Mouse (Mus musculus) MEL (cell line): ENCODE measurements around the gene Hspe1. TPM values are rescaled to one million over a fixed set of nuclear protein-coding genes. Genes with fewer than 3 reads are reported as not detected.
A peak's percentile ranks its signal among the peaks of the same experiment; 100 is the strongest.
"Not testable (repeated sequence)": the region's sequence is repeated elsewhere in the genome, so short reads cannot be mapped to it uniquely, and the experiment has no call there.

Source experiments
- DNase-seq: peaks from one replicate; pipeline ENCODE4 v3.0.0; 2011; ENCODE audit warnings: low read depth, low spot score
- H3K27ac ChIP-seq: 2 replicates; pipeline ENCODE4 v1.5.1; 2012; ENCODE audit warnings: low read depth, mild to moderate bottlenecking, control low read depth, low read length, moderate library complexity; ENCODE audit not compliant: control insufficient read depth
- H3K27me3 ChIP-seq, 2 experiments: fragments of 150-350 bp in 1 of 2; sonication (generic) in 1 of 2; 2 replicates each; pipeline ENCODE4 v1.6.1; 2012; ENCODE audit warnings: low read length in 2 of 2, mild to moderate bottlenecking in 2 of 2, improper control_type of control experiment in 1 of 2, moderate library complexity in 1 of 2; ENCODE audit not compliant: insufficient read depth in 2 of 2, control insufficient read depth in 1 of 2
- H3K36me3 ChIP-seq, 2 experiments: 2 replicates each; pipeline ENCODE4 v1.6.1; 2012 to 2014; ENCODE audit warnings: low read length in 2 of 2, improper control_type of control experiment in 1 of 2, inconsistent platforms in 1 of 2, mild to moderate bottlenecking in 1 of 2; ENCODE audit not compliant: insufficient read depth in 2 of 2, control insufficient read depth in 1 of 2
- H3K4me1 ChIP-seq, 2 experiments: fragments of 150-350 bp in 1 of 2; sonication (generic) in 1 of 2; 2 replicates each; pipeline ENCODE4 v1.6.1; 2012; ENCODE audit warnings: low read length in 2 of 2, improper control_type of control experiment in 1 of 2, mild to moderate bottlenecking in 1 of 2; ENCODE audit not compliant: insufficient read depth in 2 of 2, control insufficient read depth in 1 of 2
- H3K4me3 ChIP-seq, 2 experiments: fragments of 150-350 bp in 1 of 2; sonication (generic) in 1 of 2; 2 replicates each; pipeline ENCODE4 v1.5.1; 2012; ENCODE audit warnings: low read depth in 2 of 2, low read length in 2 of 2, mild to moderate bottlenecking in 2 of 2, moderate library complexity in 2 of 2, control low read depth in 1 of 2, improper control_type of control experiment in 1 of 2; ENCODE audit not compliant: control insufficient read depth in 1 of 2, insufficient read depth in 1 of 2
- H3K79me2 ChIP-seq: 2 replicates; pipeline ENCODE4 v1.6.1; 2012; ENCODE audit warnings: mild to moderate bottlenecking, low read length, moderate library complexity; ENCODE audit not compliant: control insufficient read depth, poor library complexity, insufficient read depth
- H3K9ac ChIP-seq: 2 replicates; pipeline ENCODE4 v1.6.1; 2012; ENCODE audit warnings: low read depth, mild to moderate bottlenecking, control low read depth, low read length, moderate library complexity; ENCODE audit not compliant: control insufficient read depth, poor library complexity, severe bottlenecking
- H3K9me3 ChIP-seq: fragments of 150-350 bp; sonication (generic); replicated peaks from 2 replicates; pipeline ENCODE4 v1.6.1; 2012; ENCODE audit warnings: mild to moderate bottlenecking, low read length, improper control_type of control experiment, moderate library complexity; ENCODE audit not compliant: insufficient read depth
- BHLHE40 ChIP-seq: IDR thresholded peaks from 2 replicates; pipeline ENCODE4 v1.6.1; 2012; ENCODE audit warnings: low read depth, mild to moderate bottlenecking, inconsistent platforms, low read length, improper control_type of control experiment, borderline replicate concordance
- CHD2 ChIP-seq: IDR thresholded peaks from 2 replicates; pipeline ENCODE4 v1.6.1; 2011; ENCODE audit warnings: low read length, improper control_type of control experiment
- EP300 ChIP-seq, 2 experiments: IDR thresholded peaks; 2 replicates each; pipeline ENCODE4 v1.6.1; 2011; ENCODE audit warnings: improper control_type of control experiment in 2 of 2, low read length in 2 of 2, low read depth in 1 of 2, mild to moderate bottlenecking in 1 of 2
- GATA1 ChIP-seq: IDR thresholded peaks from 2 replicates; pipeline ENCODE4 v1.6.1; 2011; ENCODE audit warnings: low read depth, low read length, improper control_type of control experiment
- JUND ChIP-seq: IDR thresholded peaks from 2 replicates; pipeline ENCODE4 v1.6.1; 2011; ENCODE audit warnings: low read depth, mild to moderate bottlenecking, improper control_type of control experiment, low read length
- MYB ChIP-seq: IDR thresholded peaks from 2 replicates; pipeline ENCODE4 v1.6.1; 2011; ENCODE audit warnings: mild to moderate bottlenecking, low read depth, low read length, improper control_type of control experiment
- POLR2AphosphoS5 ChIP-seq: IDR thresholded peaks from 2 replicates; pipeline ENCODE4 v1.6.1; 2012; ENCODE audit warnings: low read depth, borderline replicate concordance, mild to moderate bottlenecking, inconsistent platforms, low read length, moderate library complexity, mixed read lengths
- RCOR1 ChIP-seq: IDR thresholded peaks from 2 replicates; pipeline ENCODE4 v1.6.1; 2012; ENCODE audit warnings: low read depth, mild to moderate bottlenecking, inconsistent platforms, low read length, improper control_type of control experiment
- SIN3A ChIP-seq: IDR thresholded peaks from 2 replicates; pipeline ENCODE4 v1.6.1; 2012; ENCODE audit warnings: low read length, improper control_type of control experiment, inconsistent platforms
- TCF12 ChIP-seq: IDR thresholded peaks from 2 replicates; pipeline ENCODE4 v1.6.1; 2014; ENCODE audit warnings: low read depth, mild to moderate bottlenecking, inconsistent platforms, low read length, improper control_type of control experiment, moderate library complexity
- ZKSCAN1 ChIP-seq: IDR thresholded peaks from 2 replicates; pipeline ENCODE4 v1.6.1; 2012; ENCODE audit warnings: low read depth, mild to moderate bottlenecking, inconsistent platforms, low read length, improper control_type of control experiment, moderate library complexity
- ZMIZ1 ChIP-seq: IDR thresholded peaks from 2 replicates; pipeline ENCODE4 v1.6.1; 2012; ENCODE audit warnings: low read depth, mild to moderate bottlenecking, inconsistent platforms, low read length, improper control_type of control experiment, moderate library complexity
- polyA plus RNA-seq, 2 experiments: library from polyadenylated mRNA; stranded (reverse) in 1 of 2; unstranded in 1 of 2; fragments of >175 nt in 1 of 2; fragments of >200 nt in 1 of 2; gene quantifications; 2 replicates each; pipeline versions ENCODE4 v1.2.1 to v1.2.4; 2012; ENCODE audit warnings: low replicate concordance in 2 of 2, low read depth in 1 of 2; ENCODE audit not compliant: insufficient read length in 2 of 2, insufficient read depth in 1 of 2, missing spikeins in 1 of 2
- total RNA-seq: library from RNA; depleted of rRNA; stranded (reverse); fragments of 300-350 nt; gene quantifications from 2 replicates; pipeline ENCODE4 v1.2.3, GENCODE M21; 2012

The Hspe1 gene
- total and polyA plus RNA-seq, 3 experiments = 752 to 942 TPM; not detected in 1

DNA sequence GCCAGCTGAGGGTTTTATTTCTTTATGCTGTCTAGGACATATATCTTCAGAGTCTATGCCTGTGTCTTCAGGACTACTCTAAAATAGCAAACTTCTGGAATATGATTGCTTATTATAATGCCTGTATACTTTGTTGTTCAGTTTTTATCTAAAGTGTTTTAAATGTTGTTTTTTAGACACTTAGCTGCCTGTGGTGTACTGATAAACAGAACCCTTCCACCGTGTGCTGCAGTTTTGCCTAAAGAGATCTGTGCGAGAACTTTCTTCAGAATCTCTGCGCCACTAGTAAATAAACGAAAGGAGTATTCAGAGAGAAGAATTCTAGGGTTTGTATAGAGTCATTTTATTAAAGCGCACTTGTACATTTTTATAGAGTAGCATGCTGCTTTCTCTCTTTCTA, 26.8 kb upstream of the Hspe1 start:
- Histone ChIP-seq H3K9ac (no peak overlapping the region), H3K4me3 (no peak overlapping the region), H3K27ac (no peak overlapping the region), H3K79me2 (peaks cover 1% of the 10 kb centered on the region; the same call in 1 of the 2 replicates), H3K36me3 (peaks cover 8 to 9% of the 10 kb centered on the region in 2 experiments; a peak in 3 of 4 replicates), H3K4me1 (no peaks in the 10 kb centered on the region), H3K27me3 (no peaks in the 10 kb centered on the region), H3K9me3 (no peaks in the 10 kb centered on the region)
- no peak for DNase-seq
- TF ChIP-seq BHLHE40 = no peak
- TF ChIP-seq TCF12 = no peak
- 0 out of 2 replicates have a peak, but pooled peaks have one; percentile 11 for TF ChIP-seq GATA1
- no peak for TF ChIP-seq POLR2AphosphoS5

DNA sequence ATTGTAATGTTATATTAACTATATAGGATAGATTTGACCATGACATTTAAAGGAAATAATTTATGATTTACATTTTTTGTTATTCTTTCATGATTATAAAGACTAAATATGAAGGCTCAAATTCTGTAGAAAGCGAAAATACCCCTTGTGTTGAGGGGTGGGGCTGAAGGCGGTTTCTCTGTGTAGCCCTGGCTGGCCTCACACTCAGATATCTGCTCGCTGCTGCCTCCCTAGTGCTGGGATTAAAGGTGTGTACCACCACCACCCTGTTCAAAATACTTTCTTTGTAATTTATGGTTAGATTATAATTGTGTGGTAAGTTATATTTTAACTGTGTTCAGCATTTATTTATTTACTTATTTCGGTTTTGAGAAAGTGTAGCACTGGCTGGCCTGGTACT, 26.2 kb upstream of the Hspe1 start:
- DNase-seq = no peak
- Histone ChIP-seq H3K79me2 (peaks cover 1% of the 10 kb centered on the region; the same call in 1 of the 2 replicates), H3K9ac (no peak overlapping the region), H3K27me3 (no peaks in the 10 kb centered on the region), H3K36me3 (peaks cover 8 to 9% of the 10 kb centered on the region in 2 experiments; a peak in 3 of 4 replicates), H3K4me1 (no peaks in the 10 kb centered on the region), H3K9me3 (no peaks in the 10 kb centered on the region), H3K27ac (no peak overlapping the region), H3K4me3 (no peak overlapping the region)
- no peak for TF ChIP-seq MYB
- TF ChIP-seq CHD2 = no peak
- no peak for TF ChIP-seq ZMIZ1
- no peak for TF ChIP-seq POLR2AphosphoS5
- no peak for TF ChIP-seq SIN3A
- TF ChIP-seq JUND = no peak
- TF ChIP-seq ZKSCAN1 = no peak

DNA sequence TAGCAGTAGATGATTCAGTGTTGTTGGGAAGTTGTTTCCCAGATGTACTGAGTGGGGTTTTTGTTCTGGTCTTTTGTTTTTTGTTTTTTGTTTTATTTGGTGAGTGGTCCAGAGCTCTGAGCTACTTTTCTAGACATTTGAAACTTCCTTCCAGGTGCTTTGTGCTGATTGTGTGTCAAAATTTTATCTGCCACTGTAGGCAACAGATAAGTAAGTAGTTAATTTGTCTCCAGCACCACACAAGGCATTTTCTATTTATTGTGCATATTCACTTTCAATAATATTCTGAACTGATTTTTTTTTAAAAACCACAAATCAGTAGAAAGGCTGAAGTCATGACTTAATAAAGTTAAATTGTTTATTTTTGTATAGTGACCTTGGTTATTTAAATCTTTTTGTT, 15.6 kb upstream of the Hspe1 start:
- DNase-seq, H3K9me3 ChIP-seq, H3K27ac ChIP-seq, H3K9ac ChIP-seq: not testable (repeated sequence)
- TF ChIP-seq EP300 (IDR thresholded peaks at IDR 0.05; ENCODE audit: low read depth in 1 of 2, low read length in 2 of 2) = peak in 1 of 2 experiments; percentile 41; a peak in 1 of 4 replicates
- TF ChIP-seq RCOR1 = peak; percentile 62
- 0 out of 2 replicates have a peak, but pooled peaks have one; percentile 45 for TF ChIP-seq GATA1
- peak; percentile 57 for TF ChIP-seq TCF12
- TF ChIP-seq, all 39 proteins: peak for 4; not testable (repeated sequence) for 35
- not testable (repeated sequence) for H3K79me2 ChIP-seq, H3K4me3 ChIP-seq, H3K27me3 ChIP-seq
- Histone ChIP-seq H3K4me1 (peaks cover 7 to 15% of the 10 kb centered on the region in 2 experiments), H3K36me3 (peaks cover 4 to 23% of the 10 kb centered on the region in 2 experiments)
